Mouse (Mus musculus) liver, embryonic 15.5 days (tissue): ENCODE results near the gene Acbd6. TPM values are rescaled to one million over a fixed set of nuclear protein-coding genes. Genes with fewer than 3 reads are reported as not detected.

Experiments
- ATAC-seq: fragments of 200-750 bp; cut with Nextera tagmentation; 2 replicates; pipeline ENCODE4 v1.8.0; 2017; ENCODE audit warnings: moderate number of reproducible peaks, mild to moderate bottlenecking, moderate library complexity; ENCODE audit not compliant: insufficient read depth
- H3K27ac ChIP-seq: fragments of 300-500 bp; sonication (generic); replicated peaks from 2 replicates; pipeline ENCODE4 v1.5.1; 2015; ENCODE audit warnings: mild to moderate bottlenecking, inconsistent platforms
- H3K27me3 ChIP-seq: fragments of 300-500 bp; sonication (generic); 2 replicates; pipeline ENCODE4 v1.6.1; 2015; ENCODE audit warnings: mild to moderate bottlenecking, inconsistent platforms
- H3K36me3 ChIP-seq: fragments of 300-500 bp; sonication (generic); replicated peaks from 2 replicates; pipeline ENCODE4 v1.6.1; 2015; ENCODE audit warnings: moderate library complexity, mild to moderate bottlenecking, inconsistent platforms
- H3K4me1 ChIP-seq: fragments of 300-500 bp; sonication (generic); replicated peaks from 2 replicates; pipeline ENCODE4 v1.6.1; 2015; ENCODE audit warnings: inconsistent platforms
- H3K4me2 ChIP-seq: fragments of 300-500 bp; sonication (generic); 2 replicates; pipeline ENCODE4 v1.6.1; 2015; ENCODE audit warnings: moderate library complexity, mild to moderate bottlenecking, inconsistent platforms
- H3K4me3 ChIP-seq: fragments of 300-500 bp; sonication (generic); replicated peaks from 2 replicates; pipeline ENCODE4 v1.5.1; 2015; ENCODE audit warnings: mild to moderate bottlenecking, inconsistent platforms
- H3K9ac ChIP-seq: fragments of 300-500 bp; sonication (generic); 2 replicates; pipeline ENCODE4 v1.6.1; 2015; ENCODE audit warnings: moderate library complexity, mild to moderate bottlenecking, inconsistent platforms
- H3K9me3 ChIP-seq: fragments of 300-500 bp; sonication (generic); replicated peaks from 2 replicates; pipeline ENCODE4 v1.6.1; 2016; ENCODE audit warnings: inconsistent platforms
- WGBS: fragments of 180-500 bp; shearing (Covaris S2); methylation state at CpG from one replicate; pipeline ENCODE4 v1.1.7; 2015; ENCODE audit warnings: mixed read lengths; ENCODE audit not compliant: insufficient replicate concordance; 5-methylcytosine and 5-hydroxymethylcytosine counted together
- polyA plus RNA-seq: library from polyadenylated mRNA; unstranded; fragments of >200 nt; fragmentation: Nextera tagmentation; extraction: Ambion mirVana; gene quantifications from 2 replicates; pipeline ENCODE4 v1.2.1, GENCODE M21; 2015

Acbd6 gene
- 37.2 and 37.5 TPM in 2 replicates for polyA plus RNA-seq

- Histone ChIP-seq H3K9ac (peak within 1 kb of the TSS; percentile 85), H3K4me2 (peak within 1 kb of the TSS; percentile 85), H3K4me1 (peaks cover 43% of the 10 kb centered on the region), H3K4me3 (peak within 1 kb of the TSS; percentile 88), H3K36me3 (no peaks in the 10 kb centered on the region), H3K9me3 (no peaks in the 10 kb centered on the region), H3K27ac (peak within 1 kb of the TSS; percentile 80), H3K27me3 (no peaks in the 10 kb centered on the region)
- under 1% methylated on average over 83 of the region's 83 CpGs for WGBS
- peak; percentile 82 for ATAC-seq
Measured at GRCm38 (mm10) chr1:155558012-155558842, at the start of gene Acbd6. TSS of gene Acbd6 (plus strand) at chr1:155558120.

GRCm38 (mm10) chr1:155510263-155510662, 47.7 kb upstream of the Acbd6 start:
- no peaks in the 10 kb centered on the region for H3K9me3 ChIP-seq
- no peaks in the 10 kb centered on the region for H3K4me1 ChIP-seq
- H3K4me2 ChIP-seq = no peak overlapping the region
- no peak overlapping the region for H3K9ac ChIP-seq
- no peaks in the 10 kb centered on the region for H3K27me3 ChIP-seq
- H3K4me3 ChIP-seq = no peak overlapping the region
- ATAC-seq = no peak
- WGBS = 48% methylated on average over 10 of the region's 10 CpGs
- H3K27ac ChIP-seq = no peak overlapping the region
- no peaks in the 10 kb centered on the region for H3K36me3 ChIP-seq

GRCm38 (mm10) chr1:155515866-155516265, 42.1 kb upstream of the Acbd6 start:
- no peaks in the 10 kb centered on the region for H3K27me3 ChIP-seq
- ATAC-seq = no peak
- H3K9ac ChIP-seq = no peak overlapping the region
- no peaks in the 10 kb centered on the region for H3K4me1 ChIP-seq
- H3K4me3 ChIP-seq = no peak overlapping the region
- no peak overlapping the region for H3K4me2 ChIP-seq
- no peaks in the 10 kb centered on the region for H3K36me3 ChIP-seq
- H3K9me3 ChIP-seq = no peaks in the 10 kb centered on the region
- H3K27ac ChIP-seq = no peak overlapping the region
- 81% methylated on average over 4 of the region's 4 CpGs for WGBS

GRCm38 (mm10) chr1:155516594-155516993, 41.3 kb upstream of the Acbd6 start:
- H3K9me3 ChIP-seq = no peaks in the 10 kb centered on the region
- H3K27ac ChIP-seq = no peak overlapping the region
- no peak overlapping the region for H3K9ac ChIP-seq
- H3K36me3 ChIP-seq = no peaks in the 10 kb centered on the region
- H3K4me1 ChIP-seq = no peaks in the 10 kb centered on the region
- H3K27me3 ChIP-seq = no peaks in the 10 kb centered on the region
- 29% methylated on average over 7 of the region's 7 CpGs for WGBS
- H3K4me3 ChIP-seq = no peak overlapping the region
- ATAC-seq = no peak
- H3K4me2 ChIP-seq = no peak overlapping the region

- Histone ChIP-seq H3K4me3 (no peak overlapping the region), H3K9ac (no peak overlapping the region), H3K9me3 (no peaks in the 10 kb centered on the region), H3K36me3 (no peaks in the 10 kb centered on the region), H3K4me1 (no peaks in the 10 kb centered on the region), H3K27me3 (no peaks in the 10 kb centered on the region), H3K27ac (no peak overlapping the region), H3K4me2 (no peak overlapping the region)
- 54% methylated on average over 5 of the region's 5 CpGs for WGBS
- no peak for ATAC-seq
Measured at GRCm38 (mm10) chr1:155517060-155517459, 40.9 kb upstream of the Acbd6 start.

GRCm38 (mm10) chr1:155520285-155520684, 37.6 kb upstream of the Acbd6 start:
- H3K9me3 ChIP-seq = no peaks in the 10 kb centered on the region
- H3K4me1 ChIP-seq = no peaks in the 10 kb centered on the region
- 78% methylated on average over 4 of the region's 4 CpGs for WGBS
- no peak overlapping the region for H3K9ac ChIP-seq
- no peak overlapping the region for H3K4me3 ChIP-seq
- H3K27ac ChIP-seq = no peak overlapping the region
- no peak for ATAC-seq
- H3K27me3 ChIP-seq = no peaks in the 10 kb centered on the region
- no peaks in the 10 kb centered on the region for H3K36me3 ChIP-seq
- no peak overlapping the region for H3K4me2 ChIP-seq

GRCm38 (mm10) chr1:155522493-155522892, 35.4 kb upstream of the Acbd6 start:
- Histone ChIP-seq H3K4me1 (no peaks in the 10 kb centered on the region), H3K27ac (no peak overlapping the region), H3K4me2 (no peak overlapping the region), H3K4me3 (no peak overlapping the region), H3K9ac (no peak overlapping the region), H3K9me3 (no peaks in the 10 kb centered on the region), H3K27me3 (peaks cover 14% of the 10 kb centered on the region; the same call in 1 of the 2 replicates), H3K36me3 (no peaks in the 10 kb centered on the region)
- no peak for ATAC-seq
- WGBS = 67% methylated on average over 4 of the region's 4 CpGs

- ATAC-seq = no peak
- no peaks in the 10 kb centered on the region for H3K36me3 ChIP-seq
- H3K9ac ChIP-seq = no peak overlapping the region
- 46% methylated on average over 5 of the region's 5 CpGs for WGBS
- H3K27me3 ChIP-seq = peaks cover 20% of the 10 kb centered on the region
- no peaks in the 10 kb centered on the region for H3K4me1 ChIP-seq
- H3K4me2 ChIP-seq = no peak overlapping the region
- H3K27ac ChIP-seq = no peak overlapping the region
- H3K4me3 ChIP-seq = no peak overlapping the region
- H3K9me3 ChIP-seq = no peaks in the 10 kb centered on the region
Measured at GRCm38 (mm10) chr1:155526176-155526575, 31.7 kb upstream of the Acbd6 start.

- no peak overlapping the region for H3K9ac ChIP-seq
- H3K4me2 ChIP-seq = no peak overlapping the region
- no peaks in the 10 kb centered on the region for H3K4me1 ChIP-seq
- no peak overlapping the region for H3K27ac ChIP-seq
- ATAC-seq = no peak
- no peak overlapping the region for H3K4me3 ChIP-seq
- no peaks in the 10 kb centered on the region for H3K36me3 ChIP-seq
- WGBS = 48% methylated on average over 12 of the region's 12 CpGs
- no peaks in the 10 kb centered on the region for H3K9me3 ChIP-seq
- H3K27me3 ChIP-seq = peaks cover 20% of the 10 kb centered on the region
Measured at GRCm38 (mm10) chr1:155527027-155527786, 30.7 kb upstream of the Acbd6 start.

GRCm38 (mm10) chr1:155527787-155528158, 30.1 kb upstream of the Acbd6 start:
- Histone ChIP-seq H3K27ac (no peak overlapping the region), H3K4me2 (no peak overlapping the region), H3K27me3 (peaks cover 20% of the 10 kb centered on the region), H3K9me3 (no peaks in the 10 kb centered on the region), H3K4me3 (no peak overlapping the region), H3K36me3 (no peaks in the 10 kb centered on the region), H3K9ac (no peak overlapping the region), H3K4me1 (no peaks in the 10 kb centered on the region)
- WGBS = 29% methylated on average over 8 of the region's 8 CpGs
- ATAC-seq = no peak

GRCm38 (mm10) chr1:155528405-155529119, 29.4 kb upstream of the Acbd6 start:
- no peak overlapping the region for H3K4me2 ChIP-seq
- peaks cover 20% of the 10 kb centered on the region for H3K27me3 ChIP-seq
- H3K4me1 ChIP-seq = no peaks in the 10 kb centered on the region
- no peak overlapping the region for H3K4me3 ChIP-seq
- no peaks in the 10 kb centered on the region for H3K36me3 ChIP-seq
- H3K9me3 ChIP-seq = no peaks in the 10 kb centered on the region
- H3K9ac ChIP-seq = no peak overlapping the region
- ATAC-seq = no peak
- 39% methylated on average over 11 of the region's 11 CpGs for WGBS
- H3K27ac ChIP-seq = no peak overlapping the region
